Mouse (Mus musculus) cortical plate, adult 2 months (tissue): ENCODE data around the gene Mcm3.

Source experiments
- CTCF ChIP-seq: fragments of 200-500 bp; IDR thresholded peaks from 2 replicates; pipeline ENCODE4 v1.5.1; 2011; ENCODE audit warnings: mild to moderate bottlenecking, control low read depth, low read length; ENCODE audit not compliant: insufficient read depth; ENCODE audit errors: extremely low read depth
- POLR2A ChIP-seq: fragments of 200-500 bp; IDR thresholded peaks from 2 replicates; pipeline ENCODE4 v1.6.1; 2011; ENCODE audit warnings: mild to moderate bottlenecking, low read length, control low read depth; ENCODE audit not compliant: insufficient read depth; ENCODE audit errors: extremely low read depth

GRCm38 (mm10) chr1:20856924-20857902 is 37.1 kb upstream of the Mcm3 start:
- TF ChIP-seq CTCF (no peak), POLR2A (no peak)
